Mouse (Mus musculus): ENCODE results near the gene Klhl15. TPM values are rescaled to one million over a fixed set of nuclear protein-coding genes. Genes with fewer than 3 reads are reported as not detected.
"Not testable (repeated sequence)": the region's sequence is repeated elsewhere in the genome, so short reads cannot be mapped to it uniquely, and the experiment has no call there.

Gene Klhl15
- 19.9 and 25.7 TPM in 2 replicates for polyA plus RNA-seq (2012; ENCODE audit: insufficient read depth, low replicate concordance)

DNA sequence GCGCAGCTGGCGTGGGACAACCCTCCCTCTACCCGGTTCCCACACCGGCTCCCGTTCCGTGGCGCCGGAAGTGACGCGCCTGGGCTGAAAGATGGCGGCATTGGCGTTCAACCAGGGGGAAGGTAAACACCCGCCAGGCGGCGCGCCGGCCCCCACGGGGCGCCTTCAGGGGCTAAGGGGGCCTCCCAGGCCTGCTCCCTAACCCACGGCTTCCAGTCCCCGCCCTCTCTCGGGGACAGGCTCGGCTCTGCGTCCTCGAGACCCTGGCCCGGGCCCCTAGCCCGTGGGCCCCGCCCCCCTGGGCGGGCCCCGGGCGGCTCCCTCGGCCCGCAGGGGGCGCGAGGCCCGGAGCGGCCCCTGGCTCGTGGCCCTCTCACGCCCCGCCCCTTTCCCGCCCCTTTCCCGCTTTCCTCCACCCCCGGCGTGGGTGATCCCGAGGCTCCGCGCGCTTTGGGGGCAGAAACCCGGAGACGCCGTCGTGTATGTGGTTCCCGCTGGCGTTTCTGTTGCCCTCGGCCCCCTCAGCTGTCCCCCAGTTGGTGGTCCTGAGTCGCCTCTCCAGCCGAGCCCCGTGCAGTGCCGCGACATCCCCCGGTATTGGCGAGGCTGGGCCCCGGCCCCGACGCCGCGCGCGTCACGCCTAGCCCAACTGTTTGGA lies at the start of gene Klhl15:
Gene Klhl15 (plus strand): TSS at position 68 of the 658 bp plus-strand sequence.
- Histone ChIP-seq H3K4me3 (replicated peaks) (peak within 1 kb of the TSS; percentile 95), H3K4me1 (no peaks in the 10 kb centered on the region; the same call in 1 of the 2 replicates), H3K27me3 (replicated peaks) (peaks cover 21% of the 10 kb centered on the region), H3K36me3 (replicated peaks; ENCODE audit: low read length) (peaks cover 3% of the 10 kb centered on the region), H3K9me3 (0 out of 2 replicates have a peak, but pooled peaks cover 4% of the 10 kb centered on the region)
- no peak for TF ChIP-seq FLI1 (IDR thresholded peaks at IDR 0.05; ENCODE audit: low read length)
- no peak for TF ChIP-seq GATA1 (IDR thresholded peaks at IDR 0.05; ENCODE audit: borderline replicate concordance, low read length)

DNA sequence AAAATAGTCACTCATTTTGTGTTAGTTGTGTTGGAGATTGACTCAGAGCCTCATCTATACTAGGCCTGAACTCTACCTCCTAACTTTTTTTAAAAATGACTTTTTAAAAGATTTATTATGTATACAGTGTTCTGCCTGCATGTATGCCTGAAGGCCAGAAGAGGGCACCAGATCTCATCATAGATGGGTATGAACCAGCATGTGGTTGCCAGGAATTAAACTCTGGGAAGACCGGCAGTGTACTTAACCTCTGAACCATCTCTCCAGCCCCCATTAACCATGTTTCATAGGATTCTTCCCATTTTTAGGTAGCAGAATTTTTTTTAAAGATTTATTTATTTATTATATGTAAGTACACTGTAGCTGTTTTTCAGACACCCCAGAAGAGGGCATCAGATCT lies 49.2 kb upstream of the Klhl15 start:
- Histone ChIP-seq H3K4me3 (replicated peaks) (no peak overlapping the region), H3K27me3 (replicated peaks) (peaks cover 4% of the 10 kb centered on the region), H3K36me3 (replicated peaks; ENCODE audit: low read length) (no peaks in the 10 kb centered on the region), H3K4me1 (no peaks in the 10 kb centered on the region), H3K9me3 (no peaks in the 10 kb centered on the region)
- no peak for TF ChIP-seq FLI1 (IDR thresholded peaks at IDR 0.05; ENCODE audit: low read length)
- no peak for TF ChIP-seq GATA1 (IDR thresholded peaks at IDR 0.05; ENCODE audit: borderline replicate concordance, low read length)

DNA sequence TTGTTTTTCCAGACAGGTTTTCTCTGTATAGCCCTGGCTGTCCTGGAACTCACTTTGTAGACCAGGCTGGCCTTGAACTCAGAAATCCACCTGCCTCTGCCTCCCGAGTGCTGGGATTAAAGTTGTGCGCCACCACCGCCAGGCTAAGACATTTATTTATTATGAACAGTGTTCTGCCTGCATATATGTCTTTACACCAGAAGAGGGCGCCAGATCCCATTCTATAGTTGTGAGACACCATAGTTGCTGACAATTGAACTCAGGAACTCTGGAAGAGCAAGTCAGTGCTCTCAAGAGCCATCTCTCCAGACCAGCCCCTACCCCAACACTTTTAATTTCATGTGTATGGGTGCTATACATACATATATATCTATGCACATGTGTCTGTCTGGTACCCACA lies 40.5 kb upstream of the Klhl15 start:
- H3K9me3 ChIP-seq; H3K27me3 ChIP-seq (replicated peaks); H3K4me3 ChIP-seq (replicated peaks); H3K4me1 ChIP-seq: not testable (repeated sequence)
- peaks cover 76% of the 10 kb centered on the region for H3K36me3 ChIP-seq (replicated peaks; ENCODE audit: low read length)

- TF ChIP-seq FLI1 (IDR thresholded peaks at IDR 0.05; ENCODE audit: low read length) (no peak), GATA1 (IDR thresholded peaks at IDR 0.05; ENCODE audit: borderline replicate concordance, low read length) (no peak)
- no peaks in the 10 kb centered on the region for H3K27me3 ChIP-seq (replicated peaks)
- no peaks in the 10 kb centered on the region for H3K9me3 ChIP-seq
- no peak overlapping the region for H3K4me3 ChIP-seq (replicated peaks)
- no peaks in the 10 kb centered on the region for H3K4me1 ChIP-seq
- peaks cover 94% of the 10 kb centered on the region for H3K36me3 ChIP-seq (replicated peaks; ENCODE audit: low read length)
Observed at GRCm38 (mm10) chrX:94197789-94198188, 36.6 kb upstream of the Klhl15 start.

- H3K4me1 ChIP-seq, result peaks cover 12% of the 10 kb centered on the region; the same call in 1 of the 2 replicates
- peak overlapping the region; percentile 97 for H3K4me3 ChIP-seq (replicated peaks)
- peaks cover 37% of the 10 kb centered on the region for H3K36me3 ChIP-seq (replicated peaks; ENCODE audit: low read length)
- TF ChIP-seq GATA1 (IDR thresholded peaks at IDR 0.05; ENCODE audit: borderline replicate concordance, low read length) (no peak), FLI1 (IDR thresholded peaks at IDR 0.05; ENCODE audit: low read length) (no peak)
- H3K9me3 ChIP-seq, result peaks cover 4% of the 10 kb centered on the region
- H3K27me3 ChIP-seq (replicated peaks), result no peaks in the 10 kb centered on the region
Observed at GRCm38 (mm10) chrX:94212264-94212596, 22.2 kb upstream of the Klhl15 start.

DNA sequence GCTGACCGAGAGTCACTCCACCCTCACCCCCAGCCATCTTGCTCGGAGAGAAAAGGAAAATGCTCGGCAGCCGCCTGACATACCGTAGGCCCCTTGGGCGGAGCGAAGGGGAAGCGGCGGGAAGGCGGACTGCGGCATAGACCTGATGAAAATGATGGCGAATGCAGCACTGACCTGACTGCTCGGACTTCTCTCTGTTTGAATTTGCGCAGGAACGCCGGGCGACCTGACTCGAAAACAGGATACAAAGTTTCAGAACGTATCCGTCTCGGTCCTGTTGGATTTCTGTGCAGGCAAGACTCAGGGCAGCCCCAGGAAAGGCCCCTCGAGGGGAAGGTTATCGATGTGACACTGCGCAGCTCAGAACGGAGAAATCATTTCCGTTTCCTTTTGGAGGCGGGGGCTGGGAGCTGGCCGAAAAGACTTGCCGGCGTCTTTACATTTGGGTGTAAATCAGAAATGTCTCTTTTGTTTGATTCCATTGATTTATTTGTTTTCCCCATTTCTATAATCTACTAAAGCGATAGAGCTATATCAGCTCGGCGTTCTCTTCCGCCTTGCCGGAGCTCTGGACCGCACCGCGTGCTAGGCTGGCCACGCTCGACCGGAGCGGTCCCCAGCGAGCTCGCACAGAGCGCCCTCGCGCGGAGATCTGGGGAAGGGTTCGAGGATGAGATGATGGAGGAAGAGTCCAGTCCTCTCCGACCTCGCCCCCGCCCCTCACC lies 21.6 kb upstream of the Klhl15 start, which contains the start of gene Eif2s3x:
Gene Eif2s3x (minus strand): TSS at position 266 of the 725 bp plus-strand sequence.
- peak within 1 kb of the TSS; percentile 97 for H3K4me3 ChIP-seq (replicated peaks)
- peaks cover 12% of the 10 kb centered on the region; the same call in 1 of the 2 replicates for H3K4me1 ChIP-seq
- TF ChIP-seq FLI1 (IDR thresholded peaks at IDR 0.05; ENCODE audit: low read length) (0 out of 2 replicates have a peak, but pooled peaks have one; percentile 22), GATA1 (IDR thresholded peaks at IDR 0.05; ENCODE audit: borderline replicate concordance, low read length) (no peak)
- peaks cover 32% of the 10 kb centered on the region for H3K36me3 ChIP-seq (replicated peaks; ENCODE audit: low read length)
- peaks cover 4% of the 10 kb centered on the region for H3K9me3 ChIP-seq
- no peaks in the 10 kb centered on the region for H3K27me3 ChIP-seq (replicated peaks)

GRCm38 (mm10) chrX:94213384-94213783 lies 21.0 kb upstream of the Klhl15 start:
- peak overlapping the region; percentile 97 for H3K4me3 ChIP-seq (replicated peaks)
- H3K9me3 ChIP-seq, result peaks cover 4% of the 10 kb centered on the region
- peaks cover 26% of the 10 kb centered on the region for H3K36me3 ChIP-seq (replicated peaks; ENCODE audit: low read length)
- H3K4me1 ChIP-seq, result peaks cover 12% of the 10 kb centered on the region; the same call in 1 of the 2 replicates
- H3K27me3 ChIP-seq (replicated peaks), result no peaks in the 10 kb centered on the region
- TF ChIP-seq GATA1 (IDR thresholded peaks at IDR 0.05; ENCODE audit: borderline replicate concordance, low read length) (no peak), FLI1 (IDR thresholded peaks at IDR 0.05; ENCODE audit: low read length) (no peak)

- H3K36me3 ChIP-seq (replicated peaks; ENCODE audit: low read length), result no peaks in the 10 kb centered on the region
- no peak overlapping the region for H3K4me3 ChIP-seq (replicated peaks)
- peaks cover 21% of the 10 kb centered on the region for H3K27me3 ChIP-seq (replicated peaks)
- H3K9me3 ChIP-seq, result 0 out of 2 replicates have a peak, but pooled peaks cover 4% of the 10 kb centered on the region
- H3K4me1 ChIP-seq, result no peaks in the 10 kb centered on the region; the same call in 1 of the 2 replicates
- no peak for TF ChIP-seq GATA1 (IDR thresholded peaks at IDR 0.05; ENCODE audit: borderline replicate concordance, low read length)
- TF ChIP-seq FLI1 (IDR thresholded peaks at IDR 0.05; ENCODE audit: low read length), result no peak
Observed at GRCm38 (mm10) chrX:94233432-94233831, 967 bp upstream of the Klhl15 start.

GRCm38 (mm10) chrX:94233936-94234531 lies 365 bp upstream of the Klhl15 start:
- no peaks in the 10 kb centered on the region; the same call in 1 of the 2 replicates for H3K4me1 ChIP-seq
- peak overlapping the region; percentile 95 for H3K4me3 ChIP-seq (replicated peaks)
- no peak for TF ChIP-seq FLI1 (IDR thresholded peaks at IDR 0.05; ENCODE audit: low read length)
- no peak for TF ChIP-seq GATA1 (IDR thresholded peaks at IDR 0.05; ENCODE audit: borderline replicate concordance, low read length)
- peaks cover 21% of the 10 kb centered on the region for H3K27me3 ChIP-seq (replicated peaks)
- 0 out of 2 replicates have a peak, but pooled peaks cover 4% of the 10 kb centered on the region for H3K9me3 ChIP-seq
- peaks cover 3% of the 10 kb centered on the region for H3K36me3 ChIP-seq (replicated peaks; ENCODE audit: low read length)

All from megakaryocyte, embryonic 14.5 days (primary cell).